Mouse (Mus musculus) heart, adult 2 months (tissue): ENCODE measurements around the gene Fhad1. TPM values are rescaled to one million over a fixed set of nuclear protein-coding genes. Genes with fewer than 3 reads are reported as not detected.
A peak's percentile ranks its signal among the peaks of the same experiment; 100 is the strongest.

Source experiments
- DNase-seq, 2 experiments: peaks; one replicate each; pipeline ENCODE4 v3.0.0; 2021
- H3K27ac ChIP-seq: fragments of 200-600 bp; 2 replicates; pipeline ENCODE4 v1.8.1; 2022
- H3K27me3 ChIP-seq: fragments of 200-500 bp; 2 replicates; pipeline ENCODE4 v1.6.1; 2012; ENCODE audit warnings: mild to moderate bottlenecking, low read length, inconsistent platforms, mixed read lengths; ENCODE audit not compliant: control insufficient read depth, insufficient read depth
- H3K36me3 ChIP-seq: fragments of 200-500 bp; 2 replicates; pipeline ENCODE4 v1.6.1; 2012; ENCODE audit warnings: low read length, inconsistent platforms; ENCODE audit not compliant: control insufficient read depth, insufficient read depth
- H3K4me1 ChIP-seq: fragments of 200-500 bp; 2 replicates; pipeline ENCODE4 v1.6.1; 2011; ENCODE audit warnings: low read length; ENCODE audit not compliant: control insufficient read depth, insufficient read depth
- H3K4me3 ChIP-seq: fragments of 200-600 bp; 2 replicates; pipeline ENCODE4 v1.8.1; 2022
- H3K79me2 ChIP-seq: fragments of 200-500 bp; replicated peaks from 2 replicates; pipeline ENCODE4 v1.6.1; 2012; ENCODE audit warnings: mild to moderate bottlenecking, inconsistent platforms, low read length, moderate library complexity, mixed read lengths; ENCODE audit not compliant: control insufficient read depth, insufficient read depth
- H3K9ac ChIP-seq: fragments of 200-500 bp; 2 replicates; pipeline ENCODE4 v1.6.1; 2012; ENCODE audit warnings: low read depth, mild to moderate bottlenecking, control low read depth, inconsistent platforms, low read length, mixed read lengths
- CTCF ChIP-seq: fragments of 200-600 bp; IDR thresholded peaks from 2 replicates; pipeline ENCODE4 v1.8.1; 2022; ENCODE audit warnings: antibody characterized with exemption, mild to moderate bottlenecking, moderate library complexity
- EP300 ChIP-seq: fragments of 200-500 bp; IDR thresholded peaks from 2 replicates; pipeline ENCODE4 v1.6.1; 2011; ENCODE audit warnings: low read depth, low read length, control low read depth; ENCODE audit not compliant: insufficient read depth
- POLR2A ChIP-seq: fragments of 200-500 bp; IDR thresholded peaks from 2 replicates; pipeline ENCODE4 v1.6.1; 2011; ENCODE audit warnings: mild to moderate bottlenecking, low read depth, low read length, control low read depth; ENCODE audit not compliant: insufficient read depth
- WGBS: fragments of 180-500 bp; shearing (Covaris S2); methylation state at CpG from one replicate; pipeline ENCODE4 v1.1.7; 2018; 5-methylcytosine and 5-hydroxymethylcytosine counted together
- intact Hi-C: fragments of 180-260 bp; cut with DNase I; formaldehyde crosslinking; loops from one replicate; pipeline ENCODE4 v1.15.1; 2025
- polyA plus RNA-seq: library from polyadenylated mRNA; depleted of rRNA; stranded (reverse); fragments of >200 nt; gene quantifications from 2 replicates; pipeline ENCODE4 v1.2.3, GENCODE M21; 2012
- total RNA-seq, 2 experiments: library from RNA; stranded (reverse); gene quantifications; 2 replicates each; pipeline ENCODE4 v1.2.3; 2021

Fhad1 gene
- total and polyA plus RNA-seq, 3 experiments: 0.47 to 0.55 (median 0.53) TPM

DNA sequence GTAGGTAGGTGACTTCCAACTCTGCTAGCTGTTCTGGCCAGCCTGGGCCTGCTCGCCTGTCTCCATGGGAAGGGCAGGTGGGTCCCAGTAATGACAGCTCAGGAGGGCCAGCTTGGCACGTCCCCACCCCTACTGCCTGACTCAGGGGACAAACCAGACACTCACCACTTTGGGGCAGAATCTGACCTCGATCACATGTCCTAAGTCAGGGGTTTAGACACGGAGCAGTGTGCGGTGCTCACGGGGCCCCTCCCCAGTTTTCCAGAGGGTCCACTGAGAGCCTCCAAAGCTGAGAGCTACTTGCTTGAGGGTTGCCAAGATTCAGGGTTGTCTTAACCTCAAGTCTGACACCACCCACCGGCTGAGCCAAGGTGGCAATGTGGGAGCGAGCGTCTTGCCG is 146.8 kb downstream of the Fhad1 start:
- 82% methylated on average over 10 of the region's 10 CpGs for WGBS
- Histone ChIP-seq H3K9ac (no peak overlapping the region), H3K79me2 (no peaks in the 10 kb centered on the region), H3K4me3 (no peak overlapping the region), H3K36me3 (no peaks in the 10 kb centered on the region), H3K4me1 (peaks cover 13% of the 10 kb centered on the region), H3K27me3 (no peaks in the 10 kb centered on the region), H3K27ac (peak overlapping the region; percentile 42; the same call in 1 of the 2 replicates)
- intact Hi-C loops: no loop called here
- TF ChIP-seq CTCF: no peak
- TF ChIP-seq EP300: no peak
- TF ChIP-seq POLR2A: no peak
- DNase-seq: no peak

DNA sequence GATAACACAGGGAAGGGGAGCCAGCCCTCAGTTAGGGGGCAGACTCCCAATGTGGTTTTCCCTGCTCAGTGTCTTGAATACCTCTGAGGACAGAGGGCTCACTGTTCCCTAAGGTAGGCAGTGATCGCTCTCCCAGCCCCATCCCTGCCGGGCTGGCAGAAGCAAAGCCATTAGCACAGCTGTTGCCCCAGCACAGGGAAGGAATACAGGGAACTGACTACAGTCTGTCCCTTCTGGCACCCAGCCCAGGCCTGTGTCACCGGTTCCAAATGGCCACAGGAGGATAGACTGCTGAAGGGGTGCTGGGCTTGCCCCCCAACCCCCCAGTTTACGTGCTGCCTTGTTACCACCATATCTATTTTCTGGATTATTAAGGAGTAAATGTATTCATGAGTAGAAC is 147.4 kb downstream of the Fhad1 start:
- no peak overlapping the region for H3K9ac ChIP-seq
- DNase-seq: peak in 1 of 2 experiments; percentile 71
- H3K27me3 ChIP-seq: no peaks in the 10 kb centered on the region
- peak overlapping the region; percentile 42; the same call in 1 of the 2 replicates for H3K27ac ChIP-seq
- no peaks in the 10 kb centered on the region for H3K36me3 ChIP-seq
- WGBS: 30% methylated on average over 4 of the region's 4 CpGs
- no peak for TF ChIP-seq EP300
- H3K4me3 ChIP-seq: no peak overlapping the region
- intact Hi-C loops: no loop called here
- no peaks in the 10 kb centered on the region for H3K79me2 ChIP-seq
- peaks cover 14% of the 10 kb centered on the region for H3K4me1 ChIP-seq

DNA sequence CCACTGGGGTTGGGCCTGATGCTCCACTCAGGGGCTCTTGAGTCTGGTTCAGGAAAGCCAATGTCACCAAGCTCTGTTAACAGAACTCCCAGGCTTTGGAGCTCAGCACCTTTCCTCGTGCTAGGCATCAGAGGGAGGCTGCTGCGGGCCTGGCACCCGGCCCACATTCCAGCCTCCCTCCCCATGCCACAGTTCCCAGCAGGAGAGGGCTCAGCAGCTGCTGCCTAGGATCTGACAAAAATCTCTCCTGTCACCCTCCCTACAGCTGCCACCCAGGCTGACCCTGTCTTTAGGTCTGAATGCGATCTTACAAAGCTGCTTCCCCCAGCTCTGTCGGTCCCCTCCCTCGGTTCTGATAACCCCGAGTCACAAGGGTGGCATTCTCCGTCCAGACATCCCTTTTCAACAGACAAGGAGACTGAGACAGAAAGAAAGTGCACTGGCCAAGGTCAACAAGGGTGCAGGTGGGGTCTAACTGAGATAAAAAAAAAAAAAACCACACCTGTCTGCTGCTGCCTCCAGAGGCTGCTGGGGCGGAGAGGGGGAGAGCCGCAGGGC is 147.9 kb downstream of the Fhad1 start:
- H3K4me1 ChIP-seq: peaks cover 14% of the 10 kb centered on the region
- no peaks in the 10 kb centered on the region for H3K36me3 ChIP-seq
- no peaks in the 10 kb centered on the region for H3K27me3 ChIP-seq
- peak overlapping the region; percentile 42 for H3K27ac ChIP-seq
- no peak overlapping the region for H3K9ac ChIP-seq
- TF ChIP-seq CTCF (no peak), POLR2A (no peak), EP300 (0 out of 2 replicates have a peak, but pooled peaks have one; percentile 42)
- intact Hi-C loops: no loop called here
- no peak for DNase-seq
- no peak overlapping the region for H3K4me3 ChIP-seq
- WGBS: 29% methylated on average over 10 of the region's 10 CpGs
- H3K79me2 ChIP-seq: no peaks in the 10 kb centered on the region

DNA sequence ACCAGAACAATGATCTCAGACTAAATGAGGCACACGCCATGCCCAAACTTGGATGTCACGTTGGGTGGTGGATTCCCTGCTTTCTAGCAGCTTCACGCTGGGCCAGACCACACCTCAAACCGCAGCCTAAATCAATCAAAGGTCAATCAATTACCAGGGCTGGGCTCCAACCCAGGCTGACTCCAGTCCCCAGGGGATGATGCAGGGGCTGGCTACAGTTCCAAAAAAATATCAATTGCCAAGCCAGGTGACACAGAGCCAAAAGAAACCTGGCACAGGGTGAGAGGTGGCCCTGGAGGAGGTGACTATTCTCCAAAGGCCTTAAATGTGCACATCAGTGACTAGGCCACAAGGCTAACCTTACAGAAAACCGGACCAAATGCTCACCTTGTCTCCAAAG is 149.3 kb downstream of the Fhad1 start:
- no peaks in the 10 kb centered on the region for H3K36me3 ChIP-seq
- no peaks in the 10 kb centered on the region for H3K79me2 ChIP-seq
- 95% methylated on average over 5 of the region's 5 CpGs for WGBS
- H3K27ac ChIP-seq: no peak overlapping the region
- intact Hi-C loops: no loop called here
- no peak overlapping the region for H3K9ac ChIP-seq
- TF ChIP-seq CTCF (no peak), EP300 (no peak), POLR2A (no peak)
- H3K27me3 ChIP-seq: no peaks in the 10 kb centered on the region
- no peak overlapping the region for H3K4me3 ChIP-seq
- peaks cover 10% of the 10 kb centered on the region for H3K4me1 ChIP-seq
- DNase-seq: no peak

DNA sequence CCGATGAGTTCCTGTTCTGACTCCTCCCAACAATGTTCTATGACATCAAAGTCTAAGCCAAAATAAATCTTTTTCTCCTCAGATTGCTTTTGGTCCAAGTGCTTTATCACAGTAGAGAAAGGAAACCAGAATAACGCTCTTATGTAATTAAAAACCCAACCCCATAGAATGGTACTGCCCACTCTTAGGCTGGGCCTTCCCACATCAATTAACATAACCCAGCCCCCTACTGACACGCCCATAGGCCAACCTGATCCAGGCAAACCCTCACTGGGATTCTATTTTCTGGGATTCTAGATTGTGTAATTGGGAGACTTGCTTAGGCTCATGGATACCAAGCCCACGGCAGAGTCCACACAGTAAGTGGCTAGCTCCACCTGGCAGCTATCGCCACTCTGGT is 149.9 kb downstream of the Fhad1 start:
- 84% methylated on average over 5 of the region's 5 CpGs for WGBS
- H3K9ac ChIP-seq: no peak overlapping the region
- no peak for DNase-seq
- peaks cover 10% of the 10 kb centered on the region for H3K4me1 ChIP-seq
- no peaks in the 10 kb centered on the region for H3K27me3 ChIP-seq
- no peaks in the 10 kb centered on the region for H3K36me3 ChIP-seq
- H3K79me2 ChIP-seq: no peaks in the 10 kb centered on the region
- H3K4me3 ChIP-seq: no peak overlapping the region
- TF ChIP-seq EP300 (no peak), CTCF (no peak), POLR2A (no peak)
- intact Hi-C loops: no loop called here
- H3K27ac ChIP-seq: no peak overlapping the region

DNA sequence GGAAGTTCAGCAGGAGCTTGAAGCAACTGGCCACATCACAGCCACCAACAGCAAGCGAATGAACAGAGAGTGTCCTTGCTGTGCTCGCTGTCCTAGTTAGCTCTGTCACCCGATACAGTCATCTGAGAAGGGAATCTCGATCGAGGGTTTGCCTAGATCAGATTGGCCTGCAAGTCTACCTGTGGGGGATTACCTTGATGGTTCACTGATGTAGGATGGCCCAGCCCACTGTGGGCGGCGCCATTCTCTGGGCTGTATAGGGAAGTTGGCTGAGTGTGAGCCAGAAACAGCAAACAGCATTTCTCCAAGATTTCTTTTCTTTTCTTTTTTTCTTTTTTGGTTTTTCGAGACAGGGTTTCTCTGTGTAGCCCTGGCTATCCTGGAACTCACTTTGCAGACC is 150.4 kb downstream of the Fhad1 start:
- 94% methylated on average over 8 of the region's 8 CpGs for WGBS
- H3K4me1 ChIP-seq: peaks cover 9% of the 10 kb centered on the region
- H3K79me2 ChIP-seq: no peaks in the 10 kb centered on the region
- no peak for DNase-seq
- no peaks in the 10 kb centered on the region for H3K36me3 ChIP-seq
- no peaks in the 10 kb centered on the region for H3K27me3 ChIP-seq
- intact Hi-C loops: no loop called here
- H3K9ac ChIP-seq: no peak overlapping the region
- H3K27ac ChIP-seq: no peak overlapping the region
- no peak overlapping the region for H3K4me3 ChIP-seq
- TF ChIP-seq EP300 (no peak), CTCF (no peak), POLR2A (no peak)

DNA sequence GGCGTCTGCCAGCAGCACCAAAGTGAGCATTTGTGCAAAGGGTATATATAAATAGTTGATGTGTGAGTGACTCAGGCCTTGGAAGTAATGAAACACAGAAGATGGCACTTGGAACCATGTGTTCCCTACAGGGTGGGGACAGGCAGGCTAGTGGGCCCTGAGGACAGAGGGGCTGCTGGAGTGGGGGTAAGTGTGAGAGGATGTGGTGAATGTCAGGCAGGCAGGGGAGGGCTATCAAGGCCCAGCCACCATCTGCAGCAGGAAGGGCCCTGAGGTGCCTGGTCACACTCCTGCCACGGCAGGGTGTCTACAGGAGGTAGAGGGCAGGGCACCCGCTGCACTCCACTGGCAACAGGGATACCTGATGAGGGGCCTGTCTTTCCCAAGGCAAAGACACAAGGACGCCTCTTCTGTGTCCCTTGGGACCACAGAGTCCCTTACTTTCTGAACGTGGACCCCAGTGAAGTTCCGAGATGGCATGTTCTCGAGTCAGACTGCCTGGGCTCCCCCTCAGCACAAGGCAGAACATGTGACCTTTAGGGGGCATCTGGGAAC is 151.1 kb downstream of the Fhad1 start:
- H3K27me3 ChIP-seq: no peaks in the 10 kb centered on the region
- H3K36me3 ChIP-seq: no peaks in the 10 kb centered on the region
- DNase-seq: no peak
- no peak overlapping the region for H3K9ac ChIP-seq
- peak overlapping the region; percentile 20 for H3K27ac ChIP-seq
- H3K79me2 ChIP-seq: no peaks in the 10 kb centered on the region
- WGBS: 82% methylated on average over 7 of the region's 7 CpGs
- no peak overlapping the region for H3K4me3 ChIP-seq
- intact Hi-C loops: no loop called here
- H3K4me1 ChIP-seq: peaks cover 9% of the 10 kb centered on the region
- TF ChIP-seq POLR2A: no peak
- TF ChIP-seq CTCF: no peak
- no peak for TF ChIP-seq EP300
